ENCODE assay signal across 15 mouse cellular contexts in the genomic region with DNA sequence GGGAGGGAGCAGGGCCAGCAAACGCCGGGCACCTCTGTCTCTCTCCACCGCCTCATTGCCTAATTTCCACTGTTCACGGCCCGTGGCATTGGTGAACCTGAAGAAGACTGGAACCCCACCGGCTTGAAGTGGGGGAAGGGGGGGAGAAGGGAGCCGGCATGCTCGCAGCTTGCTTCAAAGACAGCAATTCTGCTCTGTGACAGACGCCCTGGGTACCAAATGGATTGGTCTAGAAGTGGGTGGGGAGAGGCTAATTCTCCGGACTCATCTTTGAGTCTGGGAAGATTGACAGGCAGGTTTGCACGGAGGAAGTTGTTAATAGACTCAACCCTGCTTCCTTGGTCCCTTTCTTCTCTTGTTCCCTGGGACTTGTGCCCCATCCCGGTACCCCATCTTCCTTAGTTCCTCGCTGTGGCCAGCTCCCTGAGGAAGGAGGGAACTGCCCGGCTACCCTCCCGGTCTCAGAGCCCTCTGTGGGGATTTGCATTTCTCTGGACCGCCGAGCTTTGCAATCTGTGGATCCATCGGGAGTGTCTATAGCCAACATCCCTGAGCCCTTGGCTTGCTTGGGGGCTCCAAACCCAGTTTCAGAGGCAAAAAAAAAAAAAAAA. TPM values are rescaled to one million over a fixed set of nuclear protein-coding genes. Genes with fewer than 3 reads are reported as not detected.
A peak's percentile ranks its signal among the peaks of the same experiment; 100 is the strongest.
DNase-seq lines count a peak whose midpoint lies in the region; ATAC-seq and TF ChIP-seq lines count a peak whose summit lies in the region.
"Had no signal": no experiment of that assay in that cellular context is flagged by ENCODE, and none has a peak within 500 bp of the region (broad histone marks: within the 10 kb centered on the region; RNA-seq: fewer than 3 reads in every experiment).

No protein-coding gene starts in this region.

- peak overlapping the region; percentile 35; the same call in 1 of the 2 replicates for H3K27ac ChIP-seq in embryonic facial prominence, embryonic 10.5 days (replicated peaks)
- H3K27ac ChIP-seq in hindbrain, embryonic 15.5 days (replicated peaks), result peak overlapping the region; percentile 85
- peak overlapping the region; percentile 80 for H3K27ac ChIP-seq in midbrain, postnatal 0 days (ENCODE audit: low read depth, low read length)
- no peak overlapping the region for H3K27ac ChIP-seq in kidney, embryonic 15.5 days
- no peak overlapping the region for H3K27ac ChIP-seq in heart, embryonic 12.5 days (ENCODE audit: poor library complexity, severe bottlenecking)
- H3K27ac ChIP-seq: limb, embryonic 13.5 days; lung, embryonic 15.5 days had no signal

- under 1% methylated on average over 18 of the region's 18 CpGs for WGBS in embryonic facial prominence, embryonic 10.5 days
- under 1% methylated on average over 18 of the region's 18 CpGs for WGBS in hindbrain, embryonic 15.5 days
- 2% methylated on average over 18 of the region's 18 CpGs for WGBS in midbrain, postnatal 0 days
- WGBS in kidney, embryonic 15.5 days, result under 1% methylated on average over 18 of the region's 18 CpGs
- WGBS in heart, embryonic 12.5 days, result 0% methylated on average over 18 of the region's 18 CpGs

- no peak for ATAC-seq in hindbrain, embryonic 15.5 days (ENCODE audit: low FRiP score, low read depth)
- no peak for ATAC-seq in midbrain, postnatal 0 days (ENCODE audit: low FRiP score)
- no peak for ATAC-seq in kidney, embryonic 15.5 days (replicated peaks; ENCODE audit: low FRiP score)
- no peak for ATAC-seq in erythroblast, adult 5-6 weeks (replicated peaks; ENCODE audit: low FRiP score, poor library complexity, severe bottlenecking)
- ATAC-seq in megakaryocyte, adult 5-6 weeks (ENCODE audit: poor library complexity, severe bottlenecking), result no peak
- ATAC-seq in heart, embryonic 12.5 days (ENCODE audit: insufficient number of reproducible peaks, low FRiP score), result no peak
- ATAC-seq: activated CD4-positive, CD25-positive, alpha-beta regulatory T cell, adult 4 months had no signal

- peak overlapping the region; percentile 56 for H3K4me3 ChIP-seq in embryonic facial prominence, embryonic 10.5 days
- H3K4me3 ChIP-seq in hindbrain, embryonic 15.5 days, result peak overlapping the region; percentile 48
- peak overlapping the region; percentile 37 for H3K4me3 ChIP-seq in midbrain, postnatal 0 days (ENCODE audit: low read depth, low read length)
- no peak overlapping the region for H3K4me3 ChIP-seq in kidney, embryonic 15.5 days (replicated peaks)
- no peak overlapping the region for H3K4me3 ChIP-seq in heart, embryonic 12.5 days

- H3K9me3 ChIP-seq in embryonic facial prominence, embryonic 10.5 days, result no peaks in the 10 kb centered on the region
- no peaks in the 10 kb centered on the region for H3K9me3 ChIP-seq in hindbrain, embryonic 15.5 days
- H3K9me3 ChIP-seq in midbrain, postnatal 0 days (ENCODE audit: low read length), result no peaks in the 10 kb centered on the region
- H3K9me3 ChIP-seq in kidney, embryonic 15.5 days (replicated peaks), result no peaks in the 10 kb centered on the region
- H3K9me3 ChIP-seq in heart, embryonic 12.5 days (replicated peaks), result no peaks in the 10 kb centered on the region
- H3K9me3 ChIP-seq: limb, embryonic 13.5 days; lung, embryonic 15.5 days had no signal

- peak; percentile 77 for DNase-seq in ES-CJ7 (ENCODE audit: low read depth, low spot score)
- peak; percentile 46 for DNase-seq in embryonic facial prominence, embryonic 10.5 days (ENCODE audit: low spot score)
- no peak for DNase-seq in midbrain, postnatal 0 days (ENCODE audit: low spot score)
- DNase-seq: thymus, postnatal 36 days had no signal

- peak overlapping the region; percentile 60 for H3K9ac ChIP-seq in hindbrain, embryonic 15.5 days
- H3K9ac ChIP-seq in midbrain, postnatal 0 days (replicated peaks; ENCODE audit: low read length, poor library complexity, severe bottlenecking), result peak overlapping the region; percentile 73
- H3K9ac ChIP-seq in kidney, embryonic 15.5 days, result no peak overlapping the region
- H3K9ac ChIP-seq in heart, embryonic 12.5 days, result no peak overlapping the region
- H3K9ac ChIP-seq: limb, embryonic 13.5 days; lung, embryonic 15.5 days had no signal

- peaks cover 94% of the 10 kb centered on the region for H3K27me3 ChIP-seq in embryonic facial prominence, embryonic 10.5 days (replicated peaks; ENCODE audit: low read depth, poor library complexity, severe bottlenecking)
- H3K27me3 ChIP-seq in hindbrain, embryonic 15.5 days, result peaks cover 48% of the 10 kb centered on the region
- peaks cover 34% of the 10 kb centered on the region for H3K27me3 ChIP-seq in midbrain, postnatal 0 days (ENCODE audit: insufficient read depth, low read length)
- peaks cover 95% of the 10 kb centered on the region for H3K27me3 ChIP-seq in kidney, embryonic 15.5 days
- peaks cover 92% of the 10 kb centered on the region for H3K27me3 ChIP-seq in heart, embryonic 12.5 days (replicated peaks)

- H3K4me2 ChIP-seq in hindbrain, embryonic 15.5 days, result peak overlapping the region; percentile 69
- H3K4me2 ChIP-seq in midbrain, postnatal 0 days (ENCODE audit: low read depth, low read length, poor library complexity, severe bottlenecking), result peak overlapping the region; percentile 54
- no peak overlapping the region for H3K4me2 ChIP-seq in kidney, embryonic 15.5 days
- no peak overlapping the region for H3K4me2 ChIP-seq in heart, embryonic 12.5 days

- H3K36me3 ChIP-seq in embryonic facial prominence, embryonic 10.5 days (replicated peaks), result no peaks in the 10 kb centered on the region
- H3K36me3 ChIP-seq in hindbrain, embryonic 15.5 days, result no peaks in the 10 kb centered on the region
- no peaks in the 10 kb centered on the region for H3K36me3 ChIP-seq in midbrain, postnatal 0 days (ENCODE audit: insufficient read depth, low read length)
- no peaks in the 10 kb centered on the region for H3K36me3 ChIP-seq in kidney, embryonic 15.5 days
- H3K36me3 ChIP-seq in heart, embryonic 12.5 days, result no peaks in the 10 kb centered on the region
- H3K36me3 ChIP-seq: limb, embryonic 13.5 days; lung, embryonic 15.5 days had no signal

- H3K4me1 ChIP-seq in embryonic facial prominence, embryonic 10.5 days, result peaks cover 56% of the 10 kb centered on the region
- peaks cover 38% of the 10 kb centered on the region for H3K4me1 ChIP-seq in hindbrain, embryonic 15.5 days (replicated peaks)
- H3K4me1 ChIP-seq in midbrain, postnatal 0 days (ENCODE audit: insufficient read depth, low read length), result no peaks in the 10 kb centered on the region; the same call in 1 of the 2 replicates
- H3K4me1 ChIP-seq in kidney, embryonic 15.5 days, result peaks cover 38% of the 10 kb centered on the region
- peaks cover 34% of the 10 kb centered on the region for H3K4me1 ChIP-seq in heart, embryonic 12.5 days (replicated peaks)

- TF ChIP-seq CTCF in midbrain, postnatal 0 days (IDR thresholded peaks at IDR 0.05), result no peak

RNA-seq across cellular contexts. Expression of a gene that starts 5.5 kb away (rescaled TPM):
- polyA plus RNA-seq in embryonic facial prominence, embryonic 10.5 days (2016; fragmentation: Nextera tagmentation; extraction: Ambion mirVana), result 3.1 and 4.7 TPM in 2 replicates
- 26.3 and 31.4 TPM in 2 replicates for polyA plus RNA-seq in hindbrain, embryonic 15.5 days (2015; fragmentation: Nextera tagmentation; extraction: Ambion mirVana)
- 27.0 and 30.3 TPM in 2 replicates for total RNA-seq in midbrain, postnatal 0 days (2014; rRNA removed)
- polyA plus RNA-seq in midbrain, postnatal 0 days (2015; fragmentation: Nextera tagmentation; extraction: Ambion mirVana), result 13.9 and 14.7 TPM in 2 replicates
- not detected in 2 replicates for polyA plus RNA-seq in kidney, embryonic 15.5 days (2015; fragmentation: Nextera tagmentation; extraction: Ambion mirVana)
- total RNA-seq in erythroblast, adult 5-6 weeks (2015; ENCODE audit: low replicate concordance), result not detected in 2 replicates
- total RNA-seq in erythroblast, adult 5-6 weeks (2017; ENCODE audit: low replicate concordance), result not detected in 2 replicates
- total RNA-seq in megakaryocyte, adult 5-6 weeks (2015), result not detected in 2 replicates
- not detected in 2 replicates for total RNA-seq in megakaryocyte, adult 5-6 weeks (2017)
- 0.11 TPM in 1 of 2 replicates, not detected in the other for polyA plus RNA-seq in heart, embryonic 12.5 days (2016; fragmentation: Nextera tagmentation; extraction: Ambion mirVana)
- total RNA-seq: granulocyte monocyte progenitor cell, adult 5-6 weeks; layer of hippocampus, adult 18-20 months; monocyte, adult 5-6 weeks had no signal
- polyA plus RNA-seq: activated CD4-positive, CD25-positive, alpha-beta regulatory T cell, adult 4 months; limb, embryonic 13.5 days had no signal

RNA-seq across cellular contexts. Expression of a gene that starts 35.6 kb away (rescaled TPM):
- 6.2 and 7.1 TPM in 2 replicates for polyA plus RNA-seq in embryonic facial prominence, embryonic 10.5 days (2016; fragmentation: Nextera tagmentation; extraction: Ambion mirVana)
- 6.5 and 6.9 TPM in 2 replicates for polyA plus RNA-seq in hindbrain, embryonic 15.5 days (2015; fragmentation: Nextera tagmentation; extraction: Ambion mirVana)
- total RNA-seq in midbrain, postnatal 0 days (2014; rRNA removed), result 3.4 and 4.4 TPM in 2 replicates
- 5.8 and 6.0 TPM in 2 replicates for polyA plus RNA-seq in midbrain, postnatal 0 days (2015; fragmentation: Nextera tagmentation; extraction: Ambion mirVana)
- 11.2 and 14.4 TPM in 2 replicates for polyA plus RNA-seq in kidney, embryonic 15.5 days (2015; fragmentation: Nextera tagmentation; extraction: Ambion mirVana)
- not detected in 2 replicates for total RNA-seq in erythroblast, adult 5-6 weeks (2015; ENCODE audit: low replicate concordance)
- total RNA-seq in erythroblast, adult 5-6 weeks (2017; ENCODE audit: low replicate concordance), result 3.4 and 3.9 TPM in 2 replicates
- 0.49 TPM in 1 of 2 replicates, not detected in the other for total RNA-seq in megakaryocyte, adult 5-6 weeks (2015)
- 0.55 and 0.61 TPM in 2 replicates for total RNA-seq in megakaryocyte, adult 5-6 weeks (2017)
- polyA plus RNA-seq in heart, embryonic 12.5 days (2016; fragmentation: Nextera tagmentation; extraction: Ambion mirVana), result 9.1 and 10.6 TPM in 2 replicates
- total RNA-seq: monocyte, adult 5-6 weeks had no signal
- polyA plus RNA-seq: activated CD4-positive, CD25-positive, alpha-beta regulatory T cell, adult 4 months had no signal

RNA-seq across cellular contexts. Expression of a gene that starts 39.3 kb away (rescaled TPM):
- polyA plus RNA-seq in embryonic facial prominence, embryonic 10.5 days (2016; fragmentation: Nextera tagmentation; extraction: Ambion mirVana), result not detected in 2 replicates
- not detected in 2 replicates for polyA plus RNA-seq in hindbrain, embryonic 15.5 days (2015; fragmentation: Nextera tagmentation; extraction: Ambion mirVana)
- not detected in 2 replicates for total RNA-seq in midbrain, postnatal 0 days (2014; rRNA removed)
- polyA plus RNA-seq in midbrain, postnatal 0 days (2015; fragmentation: Nextera tagmentation; extraction: Ambion mirVana), result 0.17 and 0.23 TPM in 2 replicates
- not detected in 2 replicates for polyA plus RNA-seq in kidney, embryonic 15.5 days (2015; fragmentation: Nextera tagmentation; extraction: Ambion mirVana)
- total RNA-seq in erythroblast, adult 5-6 weeks (2015; ENCODE audit: low replicate concordance), result not detected in 2 replicates
- total RNA-seq in erythroblast, adult 5-6 weeks (2017; ENCODE audit: low replicate concordance), result not detected in 2 replicates
- total RNA-seq in megakaryocyte, adult 5-6 weeks (2015), result not detected in 2 replicates
- total RNA-seq in megakaryocyte, adult 5-6 weeks (2017), result not detected in 2 replicates
- not detected in 2 replicates for polyA plus RNA-seq in heart, embryonic 12.5 days (2016; fragmentation: Nextera tagmentation; extraction: Ambion mirVana)
- total RNA-seq: granulocyte monocyte progenitor cell, adult 5-6 weeks; monocyte, adult 5-6 weeks had no signal
- polyA plus RNA-seq: activated CD4-positive, CD25-positive, alpha-beta regulatory T cell, adult 4 months; limb, embryonic 13.5 days; lung, embryonic 15.5 days had no signal

Comparison
In these comparisons a context has a peak if more than half of its experiments do, and no peak if none do; other contexts are left out.
1. H3K27ac ChIP-seq: peak in embryonic facial prominence, embryonic 10.5 days (single experiment), hindbrain, embryonic 15.5 days (single experiment) and midbrain, postnatal 0 days (single experiment); none in kidney, embryonic 15.5 days (single experiment) and heart, embryonic 12.5 days (single experiment).
2. H3K4me3 ChIP-seq: peak in embryonic facial prominence, embryonic 10.5 days (single experiment), hindbrain, embryonic 15.5 days (single experiment) and midbrain, postnatal 0 days (single experiment); none in kidney, embryonic 15.5 days (single experiment) and heart, embryonic 12.5 days (single experiment).
3. H3K4me2 ChIP-seq: peak in hindbrain, embryonic 15.5 days (single experiment) and midbrain, postnatal 0 days (single experiment); none in kidney, embryonic 15.5 days (single experiment) and heart, embryonic 12.5 days (single experiment).
4. H3K9ac ChIP-seq: peak in hindbrain, embryonic 15.5 days (single experiment) and midbrain, postnatal 0 days (single experiment); none in kidney, embryonic 15.5 days (single experiment) and heart, embryonic 12.5 days (single experiment).